Mouse (Mus musculus) thymus, postnatal 10 days (tissue): ENCODE data around the gene Ggcx.
"Not testable (repeated sequence)": the region's sequence is repeated elsewhere in the genome, so short reads cannot be mapped to it uniquely, and the experiment has no call there.

Experiments
- DNase-seq, 2 experiments: peaks; one replicate each; pipeline ENCODE4 v3.0.0; 2021; ENCODE audit warnings: low spot score in 2 of 2

Ggcx gene

GRCm38 (mm10) chr6:72462550-72463257 is 48.6 kb downstream of the Ggcx start:
- DNase-seq, result not testable (repeated sequence)

GRCm38 (mm10) chr6:72465361-72466157 is 51.5 kb downstream of the Ggcx start:
- DNase-seq, result no peak

- DNase-seq, result no peak
These were observed 52.1 kb downstream of the Ggcx start for GRCm38 (mm10) chr6:72466171-72466570.

GRCm38 (mm10) chr6:72473264-72474041 is 59.3 kb downstream of the Ggcx start:
- peak; percentile 27 to 46 for DNase-seq

- DNase-seq, result no peak
These were observed 61.3 kb downstream of the Ggcx start for GRCm38 (mm10) chr6:72475221-72475985.

GRCm38 (mm10) chr6:72476836-72477235 is 62.7 kb downstream of the Ggcx start:
- DNase-seq, result no peak

- no peak for DNase-seq
These were observed 63.5 kb downstream of the Ggcx start for GRCm38 (mm10) chr6:72477621-72478020.

- DNase-seq, result not testable (repeated sequence)
These were observed 64.6 kb downstream of the Ggcx start for GRCm38 (mm10) chr6:72478691-72479090.

GRCm38 (mm10) chr6:72479645-72480421 is 65.7 kb downstream of the Ggcx start:
- no peak for DNase-seq

GRCm38 (mm10) chr6:72480422-72480702 is 66.3 kb downstream of the Ggcx start:
- DNase-seq, result no peak
